Mouse (Mus musculus) megakaryocyte, embryonic 14.5 days (primary cell): Measurements from ENCODE around the gene Adk.

Experiments used
- FLI1 ChIP-seq: IDR thresholded peaks from 2 replicates; pipeline ENCODE4 v1.6.1; 2012; ENCODE audit warnings: low read length, inconsistent platforms, mixed read lengths
- GATA1 ChIP-seq: IDR thresholded peaks from 3 replicates; pipeline ENCODE4 v1.6.1; 2012; ENCODE audit warnings: mixed read lengths, low read length, inconsistent platforms, borderline replicate concordance

- TF ChIP-seq GATA1 (no peak), FLI1 (no peak)
These were observed 22.3 kb downstream of the Adk start for GRCm38 (mm10) chr14:21074398-21075320.
